Mouse (Mus musculus) bone marrow macrophage, adult 2 months (primary cell): ENCODE measurements around the gene Nhlh1.

ENCODE experiments used
- CTCF ChIP-seq: IDR thresholded peaks from 2 replicates; pipeline ENCODE4 v1.5.1; 2012; ENCODE audit warnings: low read depth, mild to moderate bottlenecking, low read length, moderate library complexity
- POLR2A ChIP-seq: IDR thresholded peaks from 2 replicates; pipeline ENCODE4 v1.6.1; 2012; ENCODE audit warnings: mild to moderate bottlenecking, low read depth, low read length, borderline replicate concordance

- TF ChIP-seq CTCF (no peak), POLR2A (no peak)
Observed at GRCm38 (mm10) chr1:172010042-172010824, 47.1 kb downstream of the Nhlh1 start.
